Mouse (Mus musculus) MEL (cell line): ENCODE data around the gene Sema3b. TPM values are rescaled to one million over a fixed set of nuclear protein-coding genes. Genes with fewer than 3 reads are reported as not detected.
A peak's percentile ranks its signal among the peaks of the same experiment; 100 is the strongest.

Experiments
- DNase-seq: peaks from one replicate; pipeline ENCODE4 v3.0.0; 2011; ENCODE audit warnings: low read depth, low spot score
- H3K27ac ChIP-seq: 2 replicates; pipeline ENCODE4 v1.5.1; 2012; ENCODE audit warnings: low read depth, mild to moderate bottlenecking, control low read depth, low read length, moderate library complexity; ENCODE audit not compliant: control insufficient read depth
- H3K27me3 ChIP-seq, 2 experiments: fragments of 150-350 bp in 1 of 2; sonication (generic) in 1 of 2; 2 replicates each; pipeline ENCODE4 v1.6.1; 2012; ENCODE audit warnings: low read length in 2 of 2, mild to moderate bottlenecking in 2 of 2, improper control_type of control experiment in 1 of 2, moderate library complexity in 1 of 2; ENCODE audit not compliant: insufficient read depth in 2 of 2, control insufficient read depth in 1 of 2
- H3K36me3 ChIP-seq, 2 experiments: 2 replicates each; pipeline ENCODE4 v1.6.1; 2012 to 2014; ENCODE audit warnings: low read length in 2 of 2, improper control_type of control experiment in 1 of 2, inconsistent platforms in 1 of 2, mild to moderate bottlenecking in 1 of 2; ENCODE audit not compliant: insufficient read depth in 2 of 2, control insufficient read depth in 1 of 2
- H3K4me1 ChIP-seq, 2 experiments: fragments of 150-350 bp in 1 of 2; sonication (generic) in 1 of 2; 2 replicates each; pipeline ENCODE4 v1.6.1; 2012; ENCODE audit warnings: low read length in 2 of 2, improper control_type of control experiment in 1 of 2, mild to moderate bottlenecking in 1 of 2; ENCODE audit not compliant: insufficient read depth in 2 of 2, control insufficient read depth in 1 of 2
- H3K4me3 ChIP-seq, 2 experiments: fragments of 150-350 bp in 1 of 2; sonication (generic) in 1 of 2; 2 replicates each; pipeline ENCODE4 v1.5.1; 2012; ENCODE audit warnings: low read depth in 2 of 2, low read length in 2 of 2, mild to moderate bottlenecking in 2 of 2, moderate library complexity in 2 of 2, control low read depth in 1 of 2, improper control_type of control experiment in 1 of 2; ENCODE audit not compliant: control insufficient read depth in 1 of 2, insufficient read depth in 1 of 2
- H3K79me2 ChIP-seq: 2 replicates; pipeline ENCODE4 v1.6.1; 2012; ENCODE audit warnings: mild to moderate bottlenecking, low read length, moderate library complexity; ENCODE audit not compliant: control insufficient read depth, poor library complexity, insufficient read depth
- H3K9ac ChIP-seq: 2 replicates; pipeline ENCODE4 v1.6.1; 2012; ENCODE audit warnings: low read depth, mild to moderate bottlenecking, control low read depth, low read length, moderate library complexity; ENCODE audit not compliant: control insufficient read depth, poor library complexity, severe bottlenecking
- H3K9me3 ChIP-seq: fragments of 150-350 bp; sonication (generic); replicated peaks from 2 replicates; pipeline ENCODE4 v1.6.1; 2012; ENCODE audit warnings: mild to moderate bottlenecking, low read length, improper control_type of control experiment, moderate library complexity; ENCODE audit not compliant: insufficient read depth
- BHLHE40 ChIP-seq: IDR thresholded peaks from 2 replicates; pipeline ENCODE4 v1.6.1; 2012; ENCODE audit warnings: low read depth, mild to moderate bottlenecking, inconsistent platforms, low read length, improper control_type of control experiment, borderline replicate concordance
- CHD1 ChIP-seq: IDR thresholded peaks from 2 replicates; pipeline ENCODE4 v1.6.1; 2012; ENCODE audit warnings: low read depth, mild to moderate bottlenecking, inconsistent platforms, low read length, improper control_type of control experiment
- CHD2 ChIP-seq: IDR thresholded peaks from 2 replicates; pipeline ENCODE4 v1.6.1; 2011; ENCODE audit warnings: low read length, improper control_type of control experiment
- CTCF ChIP-seq, 3 experiments: IDR thresholded peaks in 2 of 3; conservative IDR thresholded peaks in 1 of 3; 2 replicates each; pipeline ENCODE4 v1.5.1; 2011 to 2012; ENCODE audit warnings: low read length in 3 of 3, low read depth in 2 of 3, mild to moderate bottlenecking in 2 of 3, improper control_type of control experiment in 1 of 3, inconsistent platforms in 1 of 3, mixed read lengths in 1 of 3, moderate library complexity in 1 of 3; ENCODE audit not compliant: control insufficient read depth in 1 of 3, insufficient read depth in 1 of 3, poor library complexity in 1 of 3, severe bottlenecking in 1 of 3
- E2F4 ChIP-seq: IDR thresholded peaks from 2 replicates; pipeline ENCODE4 v1.6.1; 2011; ENCODE audit warnings: low read depth, low read length, improper control_type of control experiment, borderline replicate concordance
- ELF1 ChIP-seq: IDR thresholded peaks from 2 replicates; pipeline ENCODE4 v1.6.1; 2014; ENCODE audit warnings: low read depth, mild to moderate bottlenecking, inconsistent platforms, low read length, improper control_type of control experiment, moderate library complexity
- EP300 ChIP-seq, 2 experiments: IDR thresholded peaks; 2 replicates each; pipeline ENCODE4 v1.6.1; 2011; ENCODE audit warnings: improper control_type of control experiment in 2 of 2, low read length in 2 of 2, low read depth in 1 of 2, mild to moderate bottlenecking in 1 of 2
- GABPA ChIP-seq: IDR thresholded peaks from 2 replicates; pipeline ENCODE4 v1.6.1; 2012; ENCODE audit warnings: low read depth, mild to moderate bottlenecking, inconsistent platforms, low read length, improper control_type of control experiment, moderate library complexity
- GATA1 ChIP-seq: IDR thresholded peaks from 2 replicates; pipeline ENCODE4 v1.6.1; 2011; ENCODE audit warnings: low read depth, low read length, improper control_type of control experiment
- JUND ChIP-seq: IDR thresholded peaks from 2 replicates; pipeline ENCODE4 v1.6.1; 2011; ENCODE audit warnings: low read depth, mild to moderate bottlenecking, improper control_type of control experiment, low read length
- KAT2A ChIP-seq: conservative IDR thresholded peaks from 2 replicates; pipeline ENCODE4 v1.6.1; 2012; ENCODE audit warnings: low read depth, low read length, improper control_type of control experiment, inconsistent platforms
- MAFK ChIP-seq: IDR thresholded peaks from 2 replicates; pipeline ENCODE4 v1.6.1; 2011; ENCODE audit warnings: low read depth, mild to moderate bottlenecking, low read length, improper control_type of control experiment, borderline replicate concordance
- MAX ChIP-seq: IDR thresholded peaks from 2 replicates; pipeline ENCODE4 v1.6.1; 2011; ENCODE audit warnings: low read length, improper control_type of control experiment
- MAZ ChIP-seq: IDR thresholded peaks from 2 replicates; pipeline ENCODE4 v1.6.1; 2012; ENCODE audit warnings: low read depth, mild to moderate bottlenecking, inconsistent platforms, low read length, improper control_type of control experiment
- MXI1 ChIP-seq: IDR thresholded peaks from 2 replicates; pipeline ENCODE4 v1.6.1; 2011; ENCODE audit warnings: mild to moderate bottlenecking, low read depth, low read length, improper control_type of control experiment
- MYB ChIP-seq: IDR thresholded peaks from 2 replicates; pipeline ENCODE4 v1.6.1; 2011; ENCODE audit warnings: mild to moderate bottlenecking, low read depth, low read length, improper control_type of control experiment
- MYC ChIP-seq: IDR thresholded peaks from 2 replicates; pipeline ENCODE4 v1.6.1; 2011; ENCODE audit warnings: low read depth, mild to moderate bottlenecking, low read length, improper control_type of control experiment, moderate library complexity
- NELFE ChIP-seq: IDR thresholded peaks from 2 replicates; pipeline ENCODE4 v1.6.1; 2011; ENCODE audit warnings: low read depth, low read length, improper control_type of control experiment
- NRF1 ChIP-seq: IDR thresholded peaks from 2 replicates; pipeline ENCODE4 v1.6.1; 2014; ENCODE audit warnings: low read depth, mild to moderate bottlenecking, inconsistent platforms, low read length, improper control_type of control experiment, moderate library complexity; ENCODE audit not compliant: poor library complexity, insufficient read depth, severe bottlenecking
- POLR2A ChIP-seq, 2 experiments: IDR thresholded peaks; 2 replicates each; pipeline ENCODE4 v1.6.1; 2011 to 2012; ENCODE audit warnings: low read length in 2 of 2, mild to moderate bottlenecking in 2 of 2, control low read depth in 1 of 2, improper control_type of control experiment in 1 of 2, low read depth in 1 of 2, moderate library complexity in 1 of 2; ENCODE audit not compliant: control insufficient read depth in 1 of 2, insufficient read depth in 1 of 2, poor library complexity in 1 of 2
- POLR2AphosphoS2 ChIP-seq: IDR thresholded peaks from 2 replicates; pipeline ENCODE4 v1.6.1; 2011; ENCODE audit warnings: low read length, improper control_type of control experiment
- POLR2AphosphoS5 ChIP-seq: IDR thresholded peaks from 2 replicates; pipeline ENCODE4 v1.6.1; 2012; ENCODE audit warnings: low read depth, borderline replicate concordance, mild to moderate bottlenecking, inconsistent platforms, low read length, moderate library complexity, mixed read lengths
- RAD21 ChIP-seq: IDR thresholded peaks from 2 replicates; pipeline ENCODE4 v1.6.1; 2011; ENCODE audit warnings: mild to moderate bottlenecking, low read depth, low read length, improper control_type of control experiment
- RCOR1 ChIP-seq: IDR thresholded peaks from 2 replicates; pipeline ENCODE4 v1.6.1; 2012; ENCODE audit warnings: low read depth, mild to moderate bottlenecking, inconsistent platforms, low read length, improper control_type of control experiment
- SIN3A ChIP-seq: IDR thresholded peaks from 2 replicates; pipeline ENCODE4 v1.6.1; 2012; ENCODE audit warnings: low read length, improper control_type of control experiment, inconsistent platforms
- SMC3 ChIP-seq: IDR thresholded peaks from 2 replicates; pipeline ENCODE4 v1.6.1; 2011; ENCODE audit warnings: low read depth, low read length, improper control_type of control experiment
- TAL1 ChIP-seq: IDR thresholded peaks from 2 replicates; pipeline ENCODE4 v1.6.1; 2012; ENCODE audit warnings: mild to moderate bottlenecking, inconsistent platforms, low read length, moderate library complexity, mixed read lengths
- TCF12 ChIP-seq: IDR thresholded peaks from 2 replicates; pipeline ENCODE4 v1.6.1; 2014; ENCODE audit warnings: low read depth, mild to moderate bottlenecking, inconsistent platforms, low read length, improper control_type of control experiment, moderate library complexity
- UBTF ChIP-seq: IDR thresholded peaks from 2 replicates; pipeline ENCODE4 v1.6.1; 2012; ENCODE audit warnings: low read depth, mild to moderate bottlenecking, inconsistent platforms, low read length, improper control_type of control experiment, moderate library complexity, borderline replicate concordance; ENCODE audit not compliant: insufficient read depth
- USF1 ChIP-seq: IDR thresholded peaks from 2 replicates; pipeline ENCODE4 v1.6.1; 2014; ENCODE audit warnings: low read depth, mild to moderate bottlenecking, inconsistent platforms, low read length, improper control_type of control experiment, moderate library complexity
- USF2 ChIP-seq, 2 experiments: IDR thresholded peaks; 2 replicates each; pipeline ENCODE4 v1.6.1; 2011 to 2012; ENCODE audit warnings: improper control_type of control experiment in 2 of 2, low read length in 2 of 2, borderline replicate concordance in 1 of 2, inconsistent platforms in 1 of 2, low read depth in 1 of 2, mild to moderate bottlenecking in 1 of 2; ENCODE audit not compliant: insufficient read depth in 1 of 2
- ZC3H11A ChIP-seq: IDR thresholded peaks from 2 replicates; pipeline ENCODE4 v1.6.1; 2012; ENCODE audit warnings: low read depth, mild to moderate bottlenecking, inconsistent platforms, low read length, improper control_type of control experiment
- ZKSCAN1 ChIP-seq: IDR thresholded peaks from 2 replicates; pipeline ENCODE4 v1.6.1; 2012; ENCODE audit warnings: low read depth, mild to moderate bottlenecking, inconsistent platforms, low read length, improper control_type of control experiment, moderate library complexity
- ZMIZ1 ChIP-seq: IDR thresholded peaks from 2 replicates; pipeline ENCODE4 v1.6.1; 2012; ENCODE audit warnings: low read depth, mild to moderate bottlenecking, inconsistent platforms, low read length, improper control_type of control experiment, moderate library complexity
- ZNF384 ChIP-seq: IDR thresholded peaks from 2 replicates; pipeline ENCODE4 v1.6.1; 2012; ENCODE audit warnings: low read depth, mild to moderate bottlenecking, inconsistent platforms, low read length, improper control_type of control experiment
- polyA plus RNA-seq, 2 experiments: library from polyadenylated mRNA; stranded (reverse) in 1 of 2; unstranded in 1 of 2; fragments of >175 nt in 1 of 2; fragments of >200 nt in 1 of 2; gene quantifications; 2 replicates each; pipeline versions ENCODE4 v1.2.1 to v1.2.4; 2012; ENCODE audit warnings: low replicate concordance in 2 of 2, low read depth in 1 of 2; ENCODE audit not compliant: insufficient read length in 2 of 2, insufficient read depth in 1 of 2, missing spikeins in 1 of 2
- total RNA-seq: library from RNA; depleted of rRNA; stranded (reverse); fragments of 300-350 nt; gene quantifications from 2 replicates; pipeline ENCODE4 v1.2.3, GENCODE M21; 2012

The Sema3b gene
- total and polyA plus RNA-seq, 3 experiments: 0.04 to 0.21 TPM; not detected in 1

DNA sequence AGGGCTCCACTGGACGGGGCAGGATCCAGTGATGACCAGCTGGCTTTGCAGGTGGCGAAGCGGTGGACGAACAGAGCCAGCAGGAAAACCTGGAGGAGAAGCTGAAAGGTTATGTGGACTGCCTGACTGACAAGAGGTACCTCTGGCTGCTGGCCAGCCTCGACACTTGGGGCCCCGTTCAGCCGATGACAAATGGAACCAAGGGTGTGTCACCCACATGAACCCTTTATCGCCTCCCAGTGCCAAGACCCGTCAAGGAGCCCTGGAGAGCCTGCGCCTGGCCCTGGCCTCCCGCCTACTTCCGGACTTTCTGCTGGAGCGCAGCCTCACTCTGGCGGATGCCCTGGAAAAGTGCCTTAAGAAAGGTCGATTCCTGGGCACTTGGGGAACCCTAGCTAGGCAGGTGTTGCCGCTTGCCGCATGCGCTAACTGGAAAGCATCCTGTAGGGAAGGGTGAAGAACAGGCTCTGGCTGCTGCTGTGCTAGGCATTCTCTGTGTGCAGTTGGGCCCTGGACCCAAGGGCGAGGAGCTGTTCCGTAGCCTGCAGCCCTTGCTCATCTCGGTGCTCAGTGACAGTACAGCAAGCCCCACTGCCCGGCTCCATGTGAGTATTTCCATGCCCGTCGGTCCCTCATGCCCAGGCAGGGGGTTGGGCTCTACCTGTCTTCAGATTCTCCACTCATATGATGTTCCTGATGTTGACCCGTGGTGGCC, 18.8 kb downstream of the Sema3b start:
- Histone ChIP-seq H3K27me3 (no peaks in the 10 kb centered on the region), H3K9ac (peak overlapping the region; percentile 99), H3K4me3 (peak overlapping the region; percentile 55 to 86), H3K36me3 (peaks cover 5 to 27% of the 10 kb centered on the region in 2 experiments; a peak in 3 of 4 replicates), H3K9me3 (no peaks in the 10 kb centered on the region), H3K4me1 (peaks cover 16 to 26% of the 10 kb centered on the region in 2 experiments; a peak in 3 of 4 replicates), H3K79me2 (peaks cover 34% of the 10 kb centered on the region), H3K27ac (peak overlapping the region; percentile 99)
- peak; percentile 95 for DNase-seq
- no peak for TF ChIP-seq ZC3H11A
- TF ChIP-seq USF2 (IDR thresholded peaks at IDR 0.05; ENCODE audit: borderline replicate concordance in 1 of 2, insufficient read depth in 1 of 2, low read depth in 1 of 2, low read length in 2 of 2): no peak
- peak; percentile 78 for TF ChIP-seq POLR2AphosphoS2
- TF ChIP-seq CHD1: no peak
- no peak for TF ChIP-seq RAD21
- TF ChIP-seq SIN3A: peak; percentile 92
- TF ChIP-seq POLR2AphosphoS5: no peak
- TF ChIP-seq MAX: peak; percentile 72
- peak; percentile 55 for TF ChIP-seq NELFE
- peak; percentile 85 for TF ChIP-seq ELF1
- TF ChIP-seq CHD2: no peak
- TF ChIP-seq RCOR1: peak; percentile 41; the same call in 1 of the 2 replicates
- peak; percentile 40; the same call in 1 of the 2 replicates for TF ChIP-seq TCF12
- no peak for TF ChIP-seq GABPA
- no peak for TF ChIP-seq UBTF
- no peak for TF ChIP-seq E2F4
- peak in 1 of 3 experiments; percentile 10; a peak in 1 of 6 replicates for TF ChIP-seq CTCF (IDR thresholded peaks at IDR 0.05 in 2 of 3, conservative IDR thresholded peaks at IDR 0.05 in 1 of 3; ENCODE audit: control insufficient read depth in 1 of 3, insufficient read depth in 1 of 3, low read depth in 2 of 3, low read length in 3 of 3, poor library complexity in 1 of 3, severe bottlenecking in 1 of 3)
- TF ChIP-seq JUND: no peak
- 0 out of 2 replicates have a peak, but pooled peaks have one; percentile 68 for TF ChIP-seq MAZ
- no peak; the same call in 1 of the 2 replicates for TF ChIP-seq ZNF384
- TF ChIP-seq EP300 (IDR thresholded peaks at IDR 0.05; ENCODE audit: low read depth in 1 of 2, low read length in 2 of 2): peak; percentile 53 to 72; a peak in 3 of 4 replicates
- TF ChIP-seq POLR2A (IDR thresholded peaks at IDR 0.05; ENCODE audit: control insufficient read depth in 1 of 2, insufficient read depth in 1 of 2, low read depth in 1 of 2, low read length in 2 of 2, poor library complexity in 1 of 2): peak in 1 of 2 experiments; percentile 26; a peak in 1 of 4 replicates
- TF ChIP-seq MYC: no peak
- peak; percentile 91 for TF ChIP-seq MXI1
- peak; percentile 42; the same call in 1 of the 2 replicates for TF ChIP-seq GATA1
- no peak for TF ChIP-seq MAFK
- TF ChIP-seq ZKSCAN1: no peak
- peak; percentile 69 for TF ChIP-seq NRF1
- no peak for TF ChIP-seq MYB
- no peak for TF ChIP-seq BHLHE40
- no peak for TF ChIP-seq KAT2A
- TF ChIP-seq SMC3: no peak
- peak; percentile 24; the same call in 1 of the 2 replicates for TF ChIP-seq USF1
- TF ChIP-seq TAL1: no peak
- TF ChIP-seq ZMIZ1: no peak; the same call in 1 of the 2 replicates
